Mouse (Mus musculus) bone marrow macrophage, adult 2 months (primary cell): ENCODE data around the gene Mfsd5.

Experiments
- CTCF ChIP-seq: IDR thresholded peaks from 2 replicates; pipeline ENCODE4 v1.5.1; 2012; ENCODE audit warnings: low read depth, mild to moderate bottlenecking, low read length, moderate library complexity
- POLR2A ChIP-seq: IDR thresholded peaks from 2 replicates; pipeline ENCODE4 v1.6.1; 2012; ENCODE audit warnings: mild to moderate bottlenecking, low read depth, low read length, borderline replicate concordance

GRCm38 (mm10) chr15:102255547-102256255, 23.6 kb upstream of the Mfsd5 start:
- TF ChIP-seq CTCF (no peak), POLR2A (no peak)
